Mouse (Mus musculus) lung, embryonic 14.5 days (tissue): Measurements from ENCODE around the gene Musk. TPM values are rescaled to one million over a fixed set of nuclear protein-coding genes. Genes with fewer than 3 reads are reported as not detected.

ENCODE experiments used
- ATAC-seq: fragments of 200-750 bp; cut with Nextera tagmentation; 2 replicates; pipeline ENCODE4 v1.8.0; 2017; ENCODE audit warnings: mild to moderate bottlenecking, moderate TSS enrichment, moderate library complexity; ENCODE audit not compliant: insufficient read depth
- DNase-seq: peaks from one replicate; pipeline ENCODE4 v3.0.0-alpha.2; 2015
- H3K27ac ChIP-seq: fragments of 300-500 bp; sonication (generic); 2 replicates; pipeline ENCODE4 v1.5.1; 2014; ENCODE audit warnings: low read depth, mild to moderate bottlenecking, moderate library complexity
- H3K27me3 ChIP-seq: fragments of 300-500 bp; sonication (generic); 2 replicates; pipeline ENCODE4 v1.6.1; 2014; ENCODE audit warnings: low read length, control low read depth; ENCODE audit not compliant: insufficient read depth
- H3K36me3 ChIP-seq: fragments of 300-500 bp; sonication (generic); 2 replicates; pipeline ENCODE4 v1.6.1; 2014; ENCODE audit warnings: control low read depth; ENCODE audit not compliant: insufficient read depth
- H3K4me1 ChIP-seq: fragments of 300-500 bp; sonication (generic); 2 replicates; pipeline ENCODE4 v1.6.1; 2014; ENCODE audit warnings: antibody characterized with exemption, control low read depth; ENCODE audit not compliant: insufficient read depth
- H3K4me2 ChIP-seq: fragments of 300-500 bp; sonication (generic); 2 replicates; pipeline ENCODE4 v1.6.1; 2014; ENCODE audit warnings: mild to moderate bottlenecking
- H3K4me3 ChIP-seq: fragments of 300-500 bp; sonication (generic); 2 replicates; pipeline ENCODE4 v1.5.1; 2014; ENCODE audit warnings: low read depth, low read length
- H3K9ac ChIP-seq: fragments of 300-500 bp; sonication (generic); 2 replicates; pipeline ENCODE4 v1.6.1; 2014
- H3K9me3 ChIP-seq: fragments of 300-500 bp; sonication (generic); 2 replicates; pipeline ENCODE4 v1.6.1; 2016; ENCODE audit warnings: low read depth, low read length, control low read depth
- CTCF ChIP-seq: IDR thresholded peaks from 2 replicates; pipeline ENCODE4 v1.5.1; 2016; ENCODE audit warnings: antibody characterized with exemption, low read depth
- WGBS: fragments of 180-500 bp; shearing (Covaris S2); extraction: QIAGEN DNeasy Blood & Tissue Kit; methylation state at CpG from one replicate; pipeline ENCODE4 v1.1.7; 2014; 5-methylcytosine and 5-hydroxymethylcytosine counted together
- polyA plus RNA-seq: library from polyadenylated mRNA; unstranded; fragments of >200 nt; fragmentation: Nextera tagmentation; extraction: Ambion mirVana; gene quantifications from 2 replicates; pipeline ENCODE4 v1.2.1, GENCODE M21; 2014

Gene Musk
- polyA plus RNA-seq, 1 experiment from 2014 or later: not detected

- Histone ChIP-seq H3K27me3 (no peaks in the 10 kb centered on the region), H3K9ac (no peak overlapping the region), H3K4me3 (no peak overlapping the region), H3K4me1 (no peaks in the 10 kb centered on the region), H3K27ac (no peak overlapping the region), H3K9me3 (no peaks in the 10 kb centered on the region), H3K4me2 (no peak overlapping the region), H3K36me3 (no peaks in the 10 kb centered on the region)
- WGBS: 69% methylated on average over 5 of the region's 5 CpGs
- no peak for TF ChIP-seq CTCF
- ATAC-seq (no peak), DNase-seq (no peak)
Measured at GRCm38 (mm10) chr4:58288753-58289152, 3.0 kb downstream of the Musk start.

GRCm38 (mm10) chr4:58291828-58292227 is 6.1 kb downstream of the Musk start:
- no peaks in the 10 kb centered on the region for H3K9me3 ChIP-seq
- no peaks in the 10 kb centered on the region for H3K27me3 ChIP-seq
- no peak overlapping the region for H3K4me3 ChIP-seq
- H3K9ac ChIP-seq: no peak overlapping the region
- H3K4me1 ChIP-seq: no peaks in the 10 kb centered on the region
- DNase-seq: no peak
- no peak for ATAC-seq
- TF ChIP-seq CTCF: no peak
- no peaks in the 10 kb centered on the region for H3K36me3 ChIP-seq
- no peak overlapping the region for H3K4me2 ChIP-seq
- H3K27ac ChIP-seq: no peak overlapping the region
- 36% methylated on average over 1 of the region's 1 CpGs for WGBS

- Histone ChIP-seq H3K27ac (no peak overlapping the region), H3K4me2 (no peak overlapping the region), H3K36me3 (no peaks in the 10 kb centered on the region), H3K9me3 (no peaks in the 10 kb centered on the region), H3K9ac (no peak overlapping the region), H3K27me3 (no peaks in the 10 kb centered on the region), H3K4me3 (no peak overlapping the region), H3K4me1 (no peaks in the 10 kb centered on the region)
- no peak for TF ChIP-seq CTCF
- 72% methylated on average over 3 of the region's 3 CpGs for WGBS
- ATAC-seq (no peak), DNase-seq (no peak)
Measured at GRCm38 (mm10) chr4:58293099-58293498, 7.3 kb downstream of the Musk start.

- no peak for TF ChIP-seq CTCF
- 78% methylated on average over 5 of the region's 5 CpGs for WGBS
- Histone ChIP-seq H3K36me3 (no peaks in the 10 kb centered on the region), H3K4me3 (no peak overlapping the region), H3K27ac (no peak overlapping the region), H3K9me3 (no peaks in the 10 kb centered on the region), H3K4me2 (no peak overlapping the region), H3K9ac (no peak overlapping the region), H3K4me1 (no peaks in the 10 kb centered on the region), H3K27me3 (no peaks in the 10 kb centered on the region)
- no peak for ATAC-seq
- DNase-seq: no peak
Measured at GRCm38 (mm10) chr4:58303862-58304261, 18.1 kb downstream of the Musk start.

GRCm38 (mm10) chr4:58304564-58304963 is 18.8 kb downstream of the Musk start:
- TF ChIP-seq CTCF: no peak
- no peak for ATAC-seq

GRCm38 (mm10) chr4:58307421-58307820 is 21.7 kb downstream of the Musk start:
- Histone ChIP-seq H3K9me3 (no peaks in the 10 kb centered on the region), H3K27me3 (no peaks in the 10 kb centered on the region), H3K4me3 (no peak overlapping the region), H3K9ac (no peak overlapping the region), H3K4me1 (no peaks in the 10 kb centered on the region), H3K27ac (no peak overlapping the region), H3K36me3 (no peaks in the 10 kb centered on the region), H3K4me2 (no peak overlapping the region)
- 41% methylated on average over 2 of the region's 2 CpGs for WGBS
- TF ChIP-seq CTCF: no peak
- no peak for DNase-seq
- no peak for ATAC-seq

More at GRCm38 (mm10) chr4:58304564-58304963, 18.8 kb downstream of the Musk start:
- Histone ChIP-seq H3K36me3 (no peaks in the 10 kb centered on the region), H3K4me2 (no peak overlapping the region), H3K9ac (no peak overlapping the region), H3K9me3 (no peaks in the 10 kb centered on the region), H3K4me1 (no peaks in the 10 kb centered on the region), H3K27me3 (no peaks in the 10 kb centered on the region), H3K4me3 (no peak overlapping the region), H3K27ac (no peak overlapping the region)
- 21% methylated on average over 7 of the region's 7 CpGs for WGBS
- peak; percentile 30 for DNase-seq

GRCm38 (mm10) chr4:58313344-58313743 is 27.6 kb downstream of the Musk start:
- ATAC-seq: no peak
- Histone ChIP-seq H3K4me2 (no peak overlapping the region), H3K9me3 (no peaks in the 10 kb centered on the region), H3K36me3 (no peaks in the 10 kb centered on the region), H3K4me1 (peaks cover 3% of the 10 kb centered on the region; the same call in 1 of the 2 replicates), H3K27ac (no peak overlapping the region), H3K27me3 (no peaks in the 10 kb centered on the region), H3K9ac (no peak overlapping the region), H3K4me3 (no peak overlapping the region)
- TF ChIP-seq CTCF: no peak
- WGBS: 44% methylated on average over 1 of the region's 1 CpGs
- DNase-seq: peak; percentile 60
